Mouse (Mus musculus) C2C12 (cell line): ENCODE data around the gene Trpd52l3. TPM values are rescaled to one million over a fixed set of nuclear protein-coding genes. Genes with fewer than 3 reads are reported as not detected.

Source experiments
- H3K27me3 ChIP-seq: one replicate; pipeline ENCODE4 v1.6.1; 2011; ENCODE audit not compliant: control insufficient read depth, insufficient read depth, insufficient read length
- H3K36me3 ChIP-seq: one replicate; pipeline ENCODE4 v1.6.1; 2011; ENCODE audit not compliant: control insufficient read depth, insufficient read depth
- H3K4me3 ChIP-seq: one replicate; pipeline ENCODE4 v1.5.1; 2011; ENCODE audit warnings: mild to moderate bottlenecking, control low read depth; ENCODE audit not compliant: poor library complexity, insufficient read depth, severe bottlenecking
- H3K79me2 ChIP-seq: one replicate; pipeline ENCODE4 v1.6.1; 2011; ENCODE audit not compliant: control insufficient read depth, insufficient read depth
- H3K79me3 ChIP-seq: one replicate; pipeline ENCODE4 v1.6.1; 2011; ENCODE audit warnings: low read depth, control low read depth
- H3ac ChIP-seq: one replicate; pipeline ENCODE3; 2011; ENCODE audit warnings: low read depth; ENCODE audit not compliant: control insufficient read depth, insufficient read length
- CEBPB ChIP-seq: IDR thresholded peaks from one replicate; pipeline ENCODE4 v1.6.1; 2011; ENCODE audit warnings: low read depth, mild to moderate bottlenecking, control low read depth, moderate library complexity
- CTCF ChIP-seq: IDR thresholded peaks from one replicate; pipeline ENCODE4 v1.5.1; 2011; ENCODE audit not compliant: control insufficient read depth, insufficient read depth, insufficient read length
- FOSL1 ChIP-seq: IDR thresholded peaks from one replicate; pipeline ENCODE4 v1.8.0; 2011; ENCODE audit warnings: mild to moderate bottlenecking, low read length; ENCODE audit not compliant: poor library complexity, insufficient read depth, severe bottlenecking
- MAX ChIP-seq: IDR thresholded peaks from one replicate; pipeline ENCODE4 v1.6.1; 2011; ENCODE audit warnings: mild to moderate bottlenecking, control low read depth
- MYOD1 ChIP-seq: IDR thresholded peaks from one replicate; pipeline ENCODE4 v1.6.1; 2011; ENCODE audit warnings: low read depth; ENCODE audit not compliant: control insufficient read depth, insufficient read length
- MYOG ChIP-seq: IDR thresholded peaks from one replicate; pipeline ENCODE4 v1.6.1; 2011; ENCODE audit not compliant: control insufficient read depth, insufficient read length; ENCODE audit errors: extremely low read depth
- USF1 ChIP-seq: IDR thresholded peaks from one replicate; pipeline ENCODE4 v1.6.1; 2011; ENCODE audit warnings: low read depth, mild to moderate bottlenecking, control low read depth, moderate library complexity
- polyA plus RNA-seq: library from polyadenylated mRNA; unstranded; fragments of >200 nt; fragmentation: generic; extraction: Trizol; gene quantifications from one replicate; pipeline ENCODE4 v1.2.1, GENCODE M21; 2012; ENCODE audit warnings: missing spikeins

Gene Trpd52l3
- polyA plus RNA-seq, 1 experiment = not detected

DNA sequence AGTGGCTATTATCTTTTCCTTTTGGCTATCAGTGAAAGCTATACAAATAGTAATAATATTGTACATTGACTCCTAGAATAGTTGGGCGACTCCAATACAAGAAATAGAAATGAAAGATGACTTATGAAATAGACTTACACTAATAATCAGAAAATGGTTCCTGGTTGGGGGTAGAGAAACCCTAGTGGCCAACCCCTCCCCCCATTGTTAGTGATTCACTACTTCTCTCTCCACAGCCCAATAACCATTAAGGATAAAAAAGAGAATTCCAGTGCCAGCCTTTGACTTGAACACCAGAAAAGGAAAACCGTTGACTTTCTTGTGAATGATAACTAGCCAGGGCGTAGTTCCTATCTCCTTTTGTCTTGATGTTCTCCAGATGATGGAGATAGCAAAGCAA lies 28.6 kb downstream of the Trpd52l3 start:
- TF ChIP-seq MYOG (no peak), CEBPB (no peak), CTCF (no peak), MYOD1 (no peak), MAX (no peak), USF1 (no peak), FOSL1 (no peak)

DNA sequence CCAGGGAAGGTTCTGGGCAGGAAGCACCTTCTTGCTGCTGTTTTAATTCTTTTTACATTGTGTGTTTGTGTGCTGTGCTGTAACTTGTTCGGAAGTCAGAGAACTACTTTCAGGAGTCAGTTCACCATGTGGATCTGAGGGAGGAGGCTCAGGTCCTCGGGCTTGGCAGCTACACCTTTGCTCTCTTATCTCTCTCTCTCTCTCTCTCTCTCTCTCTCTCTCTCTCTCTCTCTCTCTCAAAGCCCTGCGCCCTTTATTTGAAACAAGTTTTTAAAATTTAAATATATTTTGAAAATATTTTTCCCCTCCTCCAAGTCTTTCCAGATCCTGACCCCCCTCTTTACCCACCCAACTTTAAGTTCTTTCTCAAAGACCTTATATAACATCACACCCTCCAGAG lies 31.8 kb downstream of the Trpd52l3 start:
- H3K36me3 ChIP-seq = peaks cover 27% of the 10 kb centered on the region
- TF ChIP-seq MYOD1 = no peak
- TF ChIP-seq USF1 = no peak
- TF ChIP-seq FOSL1 = no peak
- TF ChIP-seq CEBPB = no peak
- peaks cover 92% of the 10 kb centered on the region for H3K79me3 ChIP-seq
- H3K79me2 ChIP-seq = peaks cover 99% of the 10 kb centered on the region
- no peak overlapping the region for H3K4me3 ChIP-seq
- H3ac ChIP-seq = no peak overlapping the region
- no peaks in the 10 kb centered on the region for H3K27me3 ChIP-seq

More for the DNA sequence above, 28.6 kb downstream of the Trpd52l3 start:
- no peaks in the 10 kb centered on the region for H3K27me3 ChIP-seq
- peaks cover 69% of the 10 kb centered on the region for H3K79me2 ChIP-seq
- H3K4me3 ChIP-seq = peak overlapping the region; percentile 83
- H3ac ChIP-seq = no peak overlapping the region
- peaks cover 16% of the 10 kb centered on the region for H3K36me3 ChIP-seq
- peaks cover 63% of the 10 kb centered on the region for H3K79me3 ChIP-seq

DNA sequence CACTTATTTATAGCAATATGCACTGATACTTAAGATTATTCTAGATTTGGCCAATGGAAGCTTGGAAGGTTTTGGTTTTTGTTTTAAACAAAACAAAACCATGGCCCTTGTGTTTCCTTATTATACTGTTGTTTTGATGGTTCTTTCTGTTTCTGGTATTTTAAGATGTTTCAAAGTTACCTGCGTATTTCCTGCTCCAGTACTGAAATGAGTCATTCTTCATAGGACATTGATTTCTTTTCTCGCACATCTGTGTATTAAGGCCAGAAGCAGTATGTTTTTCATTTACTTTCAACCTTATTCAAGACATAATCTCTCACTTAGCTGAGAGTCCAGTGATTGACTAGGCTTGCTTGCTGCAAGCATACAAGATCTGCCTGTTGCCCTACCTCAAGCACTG lies 40.1 kb downstream of the Trpd52l3 start:
- Histone ChIP-seq H3K27me3 (no peaks in the 10 kb centered on the region), H3K79me2 (peaks cover 99% of the 10 kb centered on the region), H3K36me3 (peaks cover 73% of the 10 kb centered on the region), H3ac (no peak overlapping the region), H3K4me3 (no peak overlapping the region), H3K79me3 (peaks cover 92% of the 10 kb centered on the region)
- no peak for TF ChIP-seq CTCF
- TF ChIP-seq USF1 = no peak
- TF ChIP-seq FOSL1 = no peak
- TF ChIP-seq MYOG = no peak
- no peak for TF ChIP-seq CEBPB
- no peak for TF ChIP-seq MYOD1
- no peak for TF ChIP-seq MAX

DNA sequence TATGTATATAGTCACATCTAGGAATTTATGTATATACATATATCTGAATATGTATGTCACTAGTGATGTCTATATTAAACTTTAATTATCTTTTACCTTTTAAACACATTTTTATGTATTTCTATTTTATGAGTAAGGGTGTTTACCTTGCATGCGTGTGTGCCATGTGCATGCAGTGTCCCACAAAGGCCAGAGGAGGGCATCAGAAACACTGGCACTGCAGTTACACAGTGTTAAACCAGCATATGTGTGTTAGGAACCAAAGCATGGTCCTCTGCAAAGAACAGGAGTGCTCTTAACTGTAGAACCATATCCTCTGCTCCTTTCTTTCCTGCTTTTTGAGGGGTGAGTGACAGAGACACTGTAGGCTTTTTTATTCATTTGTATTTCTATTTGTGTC lies 41.0 kb downstream of the Trpd52l3 start:
- H3K79me3 ChIP-seq = peaks cover 92% of the 10 kb centered on the region
- H3ac ChIP-seq = no peak overlapping the region
- H3K36me3 ChIP-seq = peaks cover 73% of the 10 kb centered on the region
- no peak for TF ChIP-seq USF1
- H3K27me3 ChIP-seq = no peaks in the 10 kb centered on the region
- no peak overlapping the region for H3K4me3 ChIP-seq
- H3K79me2 ChIP-seq = peaks cover 99% of the 10 kb centered on the region

DNA sequence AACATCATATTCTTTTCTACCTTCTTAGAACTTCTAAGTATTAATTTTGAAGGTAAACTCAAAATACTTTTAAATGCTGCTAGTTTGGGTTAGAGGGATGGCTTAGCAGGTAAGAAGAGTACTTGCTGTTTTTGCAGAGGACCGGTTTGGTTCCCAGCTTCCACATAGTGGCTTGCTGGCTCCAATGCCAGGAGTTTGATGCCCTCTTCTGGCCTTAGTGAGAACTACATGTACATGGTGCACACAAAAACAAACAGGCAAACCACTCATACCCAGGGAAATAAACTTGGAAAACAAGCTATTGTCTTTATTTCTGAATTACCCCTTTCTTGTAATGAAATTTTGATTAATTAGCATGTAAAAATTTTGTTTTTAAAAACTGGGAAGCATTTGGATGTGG lies 42.3 kb downstream of the Trpd52l3 start:
- H3K79me3 ChIP-seq = peaks cover 92% of the 10 kb centered on the region
- H3K79me2 ChIP-seq = peaks cover 100% of the 10 kb centered on the region
- H3K27me3 ChIP-seq = no peaks in the 10 kb centered on the region
- no peak for TF ChIP-seq FOSL1
- no peak for TF ChIP-seq CEBPB
- no peak for TF ChIP-seq USF1
- TF ChIP-seq MYOD1 = no peak
- TF ChIP-seq CTCF = no peak
- no peak for TF ChIP-seq MAX
- TF ChIP-seq MYOG = no peak
- peaks cover 70% of the 10 kb centered on the region for H3K36me3 ChIP-seq
- no peak overlapping the region for H3K4me3 ChIP-seq
- H3ac ChIP-seq = no peak overlapping the region

DNA sequence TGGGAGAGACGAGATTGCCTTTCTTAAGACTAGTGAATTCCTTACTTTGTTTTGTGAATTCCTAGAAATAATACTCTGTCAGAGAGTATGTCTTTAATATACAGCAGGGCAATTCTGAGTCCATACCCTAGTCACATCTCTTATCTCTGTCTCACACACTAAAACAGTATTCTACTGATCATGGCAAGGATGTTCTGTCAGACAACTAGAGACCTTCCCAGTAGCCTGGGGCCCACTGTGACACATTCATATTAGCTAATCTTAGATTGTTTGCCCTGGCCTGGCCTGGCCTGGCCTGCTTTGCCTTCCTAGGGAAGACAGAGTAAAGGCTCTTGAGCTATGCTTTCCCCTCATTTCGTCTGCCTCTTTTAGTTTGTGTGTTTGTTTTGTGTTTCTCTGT lies 47.0 kb downstream of the Trpd52l3 start:
- Histone ChIP-seq H3K79me2 (peaks cover 100% of the 10 kb centered on the region), H3K27me3 (no peaks in the 10 kb centered on the region), H3K36me3 (peaks cover 61% of the 10 kb centered on the region), H3ac (no peak overlapping the region), H3K4me3 (no peak overlapping the region), H3K79me3 (peaks cover 92% of the 10 kb centered on the region)
- TF ChIP-seq FOSL1 = no peak
- TF ChIP-seq MYOG = no peak
- TF ChIP-seq CTCF = no peak
- TF ChIP-seq CEBPB = no peak
- no peak for TF ChIP-seq MAX
- no peak for TF ChIP-seq MYOD1
- no peak for TF ChIP-seq USF1
